Mouse (Mus musculus): ENCODE results near the gene Lrba. TPM values are rescaled to one million over a fixed set of nuclear protein-coding genes. Genes with fewer than 3 reads are reported as not detected.

Lrba gene
- total and polyA plus RNA-seq, 3 experiments: 12.3 to 22.6 (median 13.8) TPM

DNA sequence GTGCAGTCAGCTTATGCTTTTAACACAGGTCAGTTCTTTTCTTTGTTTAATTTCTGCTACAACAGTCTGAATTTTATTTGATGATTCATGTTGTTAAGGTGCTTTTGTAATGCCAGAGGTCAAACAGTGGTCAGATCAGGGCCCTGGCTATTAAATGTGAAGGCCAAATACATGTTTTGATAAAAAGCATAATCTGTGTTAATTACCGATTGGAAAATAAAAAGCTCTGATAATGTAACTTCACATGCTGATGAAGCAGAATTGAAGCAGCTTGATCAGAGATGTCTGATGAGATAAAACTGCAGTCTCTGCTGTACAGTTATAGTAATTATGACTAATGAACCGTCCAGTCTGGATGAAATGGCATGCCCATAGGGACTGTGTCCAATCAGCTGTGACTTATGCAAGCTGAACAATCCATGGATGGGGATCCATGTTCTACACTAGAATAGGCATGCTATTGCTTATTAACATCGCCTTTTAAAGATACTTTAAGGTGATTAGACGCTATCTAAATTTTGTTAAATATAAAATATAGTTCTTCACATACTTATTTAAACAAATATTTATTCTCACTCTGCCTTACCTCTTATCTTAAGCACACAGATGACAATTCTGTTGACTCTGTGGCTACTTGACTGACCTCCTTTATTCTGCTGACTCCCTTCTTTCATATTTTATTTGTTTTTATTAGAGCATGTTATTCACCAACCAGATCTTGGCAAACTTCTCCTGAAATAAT lies 336.0 kb downstream of the Lrba start:
- in situ Hi-C loops (cut with MboI; ENCODE audit: low pct_ligation_motif_present, low pct_unique_long_range_greater_than_20kb, low sequenced_read_pairs) (no loop called here), dilution Hi-C loops (cut with MboI; ENCODE audit: extremely low pct_ligation_motif_present, extremely low pct_unique_long_range_greater_than_20kb, low sequenced_read_pairs) (no loop called here)
- H3K4me3 ChIP-seq (replicated peaks in 1 of 3; ENCODE audit: low read depth in 2 of 3, low read length in 2 of 3, poor library complexity in 1 of 3): no peak overlapping the region
- no peak overlapping the region for H3K4me2 ChIP-seq (ENCODE audit: insufficient read depth, low read depth, poor library complexity, severe bottlenecking)
- no peak for DNase-seq (ENCODE audit: extremely low read depth)
- TF ChIP-seq ZNF384 (IDR thresholded peaks at IDR 0.05; ENCODE audit: low read depth, low read length) (no peak), USF1 (IDR thresholded peaks at IDR 0.05; ENCODE audit: low read depth, low read length) (no peak), USF2 (conservative IDR thresholded peaks at IDR 0.05; ENCODE audit: low read depth, low read length) (no peak), ZMIZ1 (IDR thresholded peaks at IDR 0.05; ENCODE audit: low read depth, low read length) (no peak), SMC3 (IDR thresholded peaks at IDR 0.05; ENCODE audit: low read depth, low read length) (no peak), EP300 (IDR thresholded peaks at IDR 0.05; ENCODE audit: low read length) (no peak), ETS1 (conservative IDR thresholded peaks at IDR 0.05; ENCODE audit: low read depth, low read length) (no peak), E2F4 (IDR thresholded peaks at IDR 0.05; ENCODE audit: insufficient replicate concordance, low read depth, low read length) (no peak), PAX5 (IDR thresholded peaks at IDR 0.05; ENCODE audit: low read length) (no peak), MEF2A (IDR thresholded peaks at IDR 0.05; ENCODE audit: borderline replicate concordance, low read depth, low read length) (no peak), ZC3H11A (IDR thresholded peaks at IDR 0.05; ENCODE audit: low read depth, low read length) (no peak)
- no peak overlapping the region for H3K9ac ChIP-seq (ENCODE audit: insufficient read depth, low read depth)
- no peaks in the 10 kb centered on the region for H3K79me2 ChIP-seq (replicated peaks; ENCODE audit: control insufficient read depth, extremely low read depth, insufficient read depth, poor library complexity, severe bottlenecking)
- H3K4me1 ChIP-seq (ENCODE audit: control insufficient read depth in 1 of 2, insufficient read depth in 2 of 2): peaks cover 0 to 9% of the 10 kb centered on the region in 2 experiments; a peak in 2 of 4 replicates
- H3K9me3 ChIP-seq (replicated peaks; ENCODE audit: low read length): no peaks in the 10 kb centered on the region
- no peak overlapping the region for H3K27ac ChIP-seq (ENCODE audit: insufficient read depth, low read depth)
- H3K27me3 ChIP-seq (replicated peaks): no peaks in the 10 kb centered on the region
- H3K36me3 ChIP-seq (replicated peaks in 1 of 2; ENCODE audit: control insufficient read depth in 1 of 2, insufficient read depth in 1 of 2, low read length in 1 of 2): no peaks in the 10 kb centered on the region

DNA sequence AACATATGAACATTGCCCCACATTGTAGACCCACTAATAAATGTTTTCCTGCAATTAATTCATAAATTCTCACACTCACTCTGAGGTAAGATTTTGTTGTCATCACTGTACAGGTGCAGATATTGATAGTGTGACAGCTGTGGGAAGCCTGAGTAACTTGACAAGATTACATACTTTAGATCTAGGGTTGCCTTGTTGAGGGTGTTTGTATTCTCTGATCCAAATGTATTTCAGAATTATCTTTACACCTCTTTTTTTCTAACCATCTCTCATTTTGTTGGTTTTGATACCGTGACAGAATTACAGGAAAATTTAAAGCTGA lies 336.5 kb downstream of the Lrba start:
- no peak for TF ChIP-seq GABPA (IDR thresholded peaks at IDR 0.05; ENCODE audit: insufficient replicate concordance, low read depth, low read length)
- TF ChIP-seq MEF2A (IDR thresholded peaks at IDR 0.05; ENCODE audit: borderline replicate concordance, low read depth, low read length): no peak
- no peak overlapping the region for H3K27ac ChIP-seq (ENCODE audit: insufficient read depth, low read depth)
- no peaks in the 10 kb centered on the region for H3K9me3 ChIP-seq (replicated peaks; ENCODE audit: low read length)
- dilution Hi-C loops (cut with MboI; ENCODE audit: extremely low pct_ligation_motif_present, extremely low pct_unique_long_range_greater_than_20kb, low sequenced_read_pairs) (no loop called here), in situ Hi-C loops (cut with MboI; ENCODE audit: low pct_ligation_motif_present, low pct_unique_long_range_greater_than_20kb, low sequenced_read_pairs) (no loop called here)
- H3K4me2 ChIP-seq (ENCODE audit: insufficient read depth, low read depth, poor library complexity, severe bottlenecking): no peak overlapping the region
- H3K9ac ChIP-seq (ENCODE audit: insufficient read depth, low read depth): no peak overlapping the region
- H3K4me3 ChIP-seq (replicated peaks in 1 of 3; ENCODE audit: low read depth in 2 of 3, low read length in 2 of 3, poor library complexity in 1 of 3): no peak overlapping the region
- no peaks in the 10 kb centered on the region for H3K36me3 ChIP-seq (replicated peaks in 1 of 2; ENCODE audit: control insufficient read depth in 1 of 2, insufficient read depth in 1 of 2, low read length in 1 of 2)
- peaks cover 0 to 9% of the 10 kb centered on the region in 2 experiments; a peak in 2 of 4 replicates for H3K4me1 ChIP-seq (ENCODE audit: control insufficient read depth in 1 of 2, insufficient read depth in 2 of 2)
- H3K79me2 ChIP-seq (replicated peaks; ENCODE audit: control insufficient read depth, extremely low read depth, insufficient read depth, poor library complexity, severe bottlenecking): no peaks in the 10 kb centered on the region
- H3K27me3 ChIP-seq (replicated peaks): no peaks in the 10 kb centered on the region
- DNase-seq (ENCODE audit: extremely low read depth): no peak

DNA sequence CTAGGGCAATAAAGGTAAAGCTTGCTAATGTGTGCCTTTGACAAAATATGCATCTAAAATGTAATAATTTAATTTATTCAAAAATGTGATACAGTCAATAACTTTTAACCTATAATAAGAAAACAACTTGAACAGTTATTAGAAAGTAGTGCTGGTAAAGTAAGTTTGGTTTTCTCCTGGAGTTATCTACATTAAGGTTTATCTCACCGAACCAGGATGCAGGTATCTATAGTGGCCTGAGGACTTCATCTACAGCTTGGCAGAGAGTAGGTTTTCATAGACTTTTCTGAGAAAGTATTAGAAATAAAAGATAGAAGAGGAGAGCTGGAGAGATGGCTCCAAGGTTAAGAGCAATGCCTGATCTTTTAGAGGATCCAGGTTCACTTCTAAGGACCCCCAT lies 336.9 kb downstream of the Lrba start:
- no peaks in the 10 kb centered on the region for H3K9me3 ChIP-seq (replicated peaks; ENCODE audit: low read length)
- dilution Hi-C loops (cut with MboI; ENCODE audit: extremely low pct_ligation_motif_present, extremely low pct_unique_long_range_greater_than_20kb, low sequenced_read_pairs): no loop called here
- no peak overlapping the region for H3K9ac ChIP-seq (ENCODE audit: insufficient read depth, low read depth)
- H3K36me3 ChIP-seq (replicated peaks in 1 of 2; ENCODE audit: control insufficient read depth in 1 of 2, insufficient read depth in 1 of 2, low read length in 1 of 2): no peaks in the 10 kb centered on the region
- no peak overlapping the region for H3K4me2 ChIP-seq (ENCODE audit: insufficient read depth, low read depth, poor library complexity, severe bottlenecking)
- H3K79me2 ChIP-seq (replicated peaks; ENCODE audit: control insufficient read depth, extremely low read depth, insufficient read depth, poor library complexity, severe bottlenecking): no peaks in the 10 kb centered on the region
- in situ Hi-C loops (cut with MboI; ENCODE audit: low pct_ligation_motif_present, low pct_unique_long_range_greater_than_20kb, low sequenced_read_pairs): no loop called here
- no peak for DNase-seq (ENCODE audit: extremely low read depth)
- H3K4me3 ChIP-seq (replicated peaks in 1 of 3; ENCODE audit: low read depth in 2 of 3, low read length in 2 of 3, poor library complexity in 1 of 3): no peak overlapping the region
- no peak overlapping the region for H3K27ac ChIP-seq (ENCODE audit: insufficient read depth, low read depth)
- H3K4me1 ChIP-seq (ENCODE audit: control insufficient read depth in 1 of 2, insufficient read depth in 2 of 2): peaks cover 0 to 9% of the 10 kb centered on the region in 2 experiments; a peak in 2 of 4 replicates
- H3K27me3 ChIP-seq (replicated peaks): no peaks in the 10 kb centered on the region
- TF ChIP-seq CHD1 (IDR thresholded peaks at IDR 0.05; ENCODE audit: low read depth, low read length): no peak
- TF ChIP-seq SIN3A (IDR thresholded peaks at IDR 0.05; ENCODE audit: low read length): no peak
- no peak for TF ChIP-seq JUN (IDR thresholded peaks at IDR 0.05; ENCODE audit: insufficient read depth, low read depth, low read length)
- TF ChIP-seq KAT2A (IDR thresholded peaks at IDR 0.05; ENCODE audit: insufficient replicate concordance, low read length): no peak
- TF ChIP-seq RCOR1 (conservative IDR thresholded peaks at IDR 0.05; ENCODE audit: low read depth, low read length): no peak
- no peak for TF ChIP-seq TCF12 (IDR thresholded peaks at IDR 0.05; ENCODE audit: low read depth, low read length)
- TF ChIP-seq MXI1 (IDR thresholded peaks at IDR 0.05; ENCODE audit: low read depth, low read length): no peak
- TF ChIP-seq NRF1 (IDR thresholded peaks at IDR 0.05; ENCODE audit: low read depth, low read length): no peak
- no peak for TF ChIP-seq SMC3 (IDR thresholded peaks at IDR 0.05; ENCODE audit: low read depth, low read length)
- no peak for TF ChIP-seq RAD21 (IDR thresholded peaks at IDR 0.05; ENCODE audit: low read depth, low read length)
- no peak for TF ChIP-seq ZNF384 (IDR thresholded peaks at IDR 0.05; ENCODE audit: low read depth, low read length)
- TF ChIP-seq POLR2AphosphoS2 (IDR thresholded peaks at IDR 0.05; ENCODE audit: low read depth, low read length): no peak
- TF ChIP-seq BHLHE40 (IDR thresholded peaks at IDR 0.05; ENCODE audit: low read depth, low read length): no peak
- TF ChIP-seq MYC (IDR thresholded peaks at IDR 0.05; ENCODE audit: low read depth, low read length): no peak
- no peak for TF ChIP-seq ZC3H11A (IDR thresholded peaks at IDR 0.05; ENCODE audit: low read depth, low read length)
- TF ChIP-seq HCFC1 (IDR thresholded peaks at IDR 0.05; ENCODE audit: low read depth, low read length): no peak

Measured in CH12.LX (cell line).